Mouse (Mus musculus) bone marrow, adult 2 months (tissue): ENCODE results near the gene Treml2. TPM values are rescaled to one million over a fixed set of nuclear protein-coding genes. Genes with fewer than 3 reads are reported as not detected.
"Not testable (repeated sequence)": the region's sequence is repeated elsewhere in the genome, so short reads cannot be mapped to it uniquely, and the experiment has no call there.

Source experiments
- H3K27ac ChIP-seq: fragments of 200-500 bp; 2 replicates; pipeline ENCODE4 v1.5.1; 2012; ENCODE audit warnings: low read depth, mild to moderate bottlenecking, control low read depth, inconsistent platforms, low read length; ENCODE audit not compliant: control insufficient read depth, poor library complexity, insufficient read depth
- H3K4me1 ChIP-seq: fragments of 200-500 bp; 2 replicates; pipeline ENCODE4 v1.6.1; 2011; ENCODE audit warnings: low read length; ENCODE audit not compliant: control insufficient read depth, insufficient read depth
- H3K4me3 ChIP-seq: fragments of 200-500 bp; replicated peaks from 2 replicates; pipeline ENCODE3; 2011; ENCODE audit warnings: mild to moderate bottlenecking, low read depth, low read length, control low read depth; ENCODE audit not compliant: control insufficient read depth
- CTCF ChIP-seq: fragments of 200-500 bp; IDR thresholded peaks from 2 replicates; pipeline ENCODE4 v1.5.1; 2011; ENCODE audit warnings: low read length, control low read depth; ENCODE audit not compliant: control insufficient read depth, insufficient read depth
- POLR2A ChIP-seq: fragments of 200-500 bp; IDR thresholded peaks from 2 replicates; pipeline ENCODE4 v1.6.1; 2011; ENCODE audit warnings: low read depth, mild to moderate bottlenecking, control low read depth, low read length, borderline replicate concordance; ENCODE audit not compliant: control insufficient read depth
- WGBS: fragments of 180-500 bp; shearing (Covaris S2); methylation state at CpG from one replicate; pipeline ENCODE4 v1.1.7; 2018; 5-methylcytosine and 5-hydroxymethylcytosine counted together
- polyA plus RNA-seq: library from polyadenylated mRNA; stranded (reverse); fragments of >200 nt; gene quantifications from 2 replicates; pipeline ENCODE4 v1.2.4, GENCODE M21; 2011; ENCODE audit warnings: low replicate concordance; ENCODE audit not compliant: missing spikeins, insufficient read depth, insufficient read length

Gene Treml2
- polyA plus RNA-seq, 1 experiment = 152 TPM

DNA sequence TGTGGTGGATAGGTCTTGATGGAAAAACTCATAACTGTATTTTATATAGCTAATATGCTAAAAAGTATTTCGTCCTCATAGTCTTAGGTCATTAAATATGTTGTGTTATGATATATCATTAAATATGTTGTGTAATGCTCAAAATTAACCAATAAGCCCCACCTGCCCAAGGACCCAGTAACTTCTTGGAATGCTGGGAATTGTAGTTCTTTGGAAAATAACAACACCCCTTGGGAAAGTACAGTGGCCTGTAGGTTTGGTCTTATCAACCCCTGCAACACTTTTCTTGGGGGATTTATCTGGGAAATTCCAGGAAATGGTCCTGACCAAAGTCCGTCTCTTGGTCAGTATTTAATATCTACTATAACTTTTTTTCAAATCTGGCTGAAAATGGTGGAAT, 43.8 kb downstream of the Treml2 start:
- Histone ChIP-seq H3K4me1 (peaks cover 1% of the 10 kb centered on the region; the same call in 1 of the 2 replicates), H3K4me3 (no peak overlapping the region), H3K27ac (no peak overlapping the region)
- WGBS = 72% methylated on average over 2 of the region's 2 CpGs
- TF ChIP-seq CTCF (no peak), POLR2A (no peak)

DNA sequence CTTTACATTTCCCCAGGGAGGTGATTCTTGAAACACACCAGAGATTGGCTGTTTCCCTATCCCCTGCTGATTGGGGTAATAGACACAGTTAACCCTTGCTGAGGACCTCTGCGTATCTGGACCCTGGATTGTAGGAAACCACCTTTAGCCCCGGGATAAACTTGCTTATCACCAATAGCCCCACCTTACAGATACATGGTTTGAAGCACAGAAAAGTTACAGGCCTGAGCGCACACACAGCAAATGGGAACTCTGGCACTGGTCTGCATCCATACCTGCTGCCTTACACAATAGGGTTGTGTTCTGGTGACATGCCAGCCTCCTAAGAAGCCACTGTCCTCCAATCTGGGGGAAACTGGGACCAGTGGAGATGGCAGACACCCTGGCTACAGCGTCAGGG, 46.5 kb downstream of the Treml2 start:
- Histone ChIP-seq H3K4me3 (no peak overlapping the region), H3K4me1 (peaks cover 1% of the 10 kb centered on the region; the same call in 1 of the 2 replicates), H3K27ac (no peak overlapping the region)
- WGBS = 68% methylated on average over 4 of the region's 4 CpGs
- TF ChIP-seq POLR2A (no peak), CTCF (no peak)

DNA sequence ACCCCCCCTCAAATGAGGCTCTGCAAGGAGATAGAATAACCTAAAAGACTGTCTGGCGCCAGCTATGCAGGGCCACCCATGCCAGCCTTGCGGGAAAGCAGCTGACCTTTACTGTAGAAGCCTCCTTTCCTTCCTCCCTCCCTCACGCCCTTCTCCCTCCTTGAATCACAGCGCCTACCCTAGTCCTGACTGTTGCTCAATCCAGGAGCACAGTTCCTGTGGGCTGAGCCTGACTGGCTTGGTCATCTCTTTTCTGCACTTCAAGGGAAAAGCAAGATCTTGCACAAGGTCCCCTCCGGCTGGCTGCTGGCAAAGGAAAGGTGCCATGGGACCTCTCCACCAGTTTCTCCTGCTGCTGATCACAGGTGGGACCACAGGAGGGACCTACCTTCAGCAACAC, 46.9 kb downstream of the Treml2 start, which contains the start of gene Trem2:
Gene Trem2, plus strand, starts transcription at position 171 of the 400 bp plus-strand sequence.
- peaks cover 1% of the 10 kb centered on the region; the same call in 1 of the 2 replicates for H3K4me1 ChIP-seq
- 46% methylated on average over 5 of the region's 5 CpGs for WGBS
- H3K27ac ChIP-seq = no peak within 1 kb of the TSS
- TF ChIP-seq CTCF (no peak), POLR2A (no peak)
- H3K4me3 ChIP-seq = no peak within 1 kb of the TSS

DNA sequence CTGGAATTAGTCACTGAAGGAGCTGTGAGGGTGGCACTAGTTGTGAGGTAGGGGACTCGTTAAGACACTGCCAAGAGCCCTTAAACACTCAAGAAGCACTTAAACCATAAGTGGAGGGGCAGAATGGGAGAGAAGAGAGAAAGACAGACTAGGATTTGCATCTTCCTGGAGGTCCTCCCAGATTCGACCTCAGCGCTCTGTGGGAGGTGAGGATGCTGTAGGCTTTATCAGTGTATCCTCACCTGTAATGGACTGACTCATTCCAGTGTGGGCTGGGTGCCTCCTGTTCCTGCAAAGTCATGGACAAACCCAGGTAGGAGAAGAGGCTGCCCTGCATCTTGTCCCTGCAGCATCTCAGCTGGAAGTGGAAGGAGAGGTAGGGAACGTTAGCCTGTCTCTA, 47.5 kb downstream of the Treml2 start:
- 60% methylated on average over 4 of the region's 4 CpGs for WGBS

DNA sequence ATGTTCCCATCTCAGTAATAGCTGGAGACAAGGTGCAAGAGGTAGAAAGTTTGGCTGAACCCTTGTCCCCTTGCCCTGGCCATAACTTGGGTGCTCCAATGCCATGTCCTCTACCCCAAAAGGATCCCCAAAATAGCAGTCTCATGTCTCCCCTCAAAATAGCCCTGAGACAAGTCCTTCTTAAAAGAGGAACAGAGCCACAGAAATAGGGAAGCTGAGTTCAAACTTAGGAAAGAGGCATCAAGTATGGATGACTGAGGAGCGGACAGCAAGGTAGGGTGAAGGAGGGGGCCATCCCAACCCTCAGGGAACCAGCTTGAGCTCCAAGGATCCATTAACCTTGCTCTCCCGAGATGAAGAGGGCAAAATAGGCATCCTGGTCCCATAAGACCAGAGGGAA, 48.0 kb downstream of the Treml2 start:
- WGBS = 33% methylated on average over 2 of the region's 2 CpGs
- TF ChIP-seq CTCF (no peak), POLR2A (no peak)
- H3K4me1 ChIP-seq = peaks cover 1% of the 10 kb centered on the region; the same call in 1 of the 2 replicates
- H3K4me3 ChIP-seq = no peak overlapping the region
- H3K27ac ChIP-seq = no peak overlapping the region

More for the DNA sequence above, 47.5 kb downstream of the Treml2 start:
- H3K4me3 ChIP-seq = no peak overlapping the region
- TF ChIP-seq POLR2A (no peak), CTCF (no peak)
- peaks cover 1% of the 10 kb centered on the region; the same call in 1 of the 2 replicates for H3K4me1 ChIP-seq
- no peak overlapping the region for H3K27ac ChIP-seq

DNA sequence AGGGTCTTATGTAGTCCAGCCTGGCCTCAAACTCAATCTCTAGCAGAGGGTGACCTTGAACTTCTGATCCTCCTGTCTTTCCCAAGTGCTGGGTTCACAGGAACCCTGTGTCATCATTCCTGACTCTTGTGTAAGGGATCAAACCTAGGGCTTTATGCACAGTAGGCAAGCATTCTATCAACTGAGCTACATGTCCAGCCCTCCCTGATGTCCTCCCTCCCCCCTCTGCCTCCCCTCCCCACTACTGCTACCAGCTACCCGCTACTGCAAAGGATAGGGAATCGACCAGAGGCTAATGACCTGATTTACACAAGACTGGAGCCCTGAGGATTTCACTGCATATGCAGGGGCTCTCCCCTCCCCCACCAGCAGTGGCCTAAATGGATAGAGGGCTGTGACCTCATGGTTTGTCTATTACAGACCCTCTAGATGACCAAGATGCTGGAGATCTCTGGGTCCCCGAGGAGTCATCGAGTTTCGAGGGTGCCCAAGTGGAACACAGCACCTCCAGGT, 51.4 kb downstream of the Treml2 start:
- peaks cover 1% of the 10 kb centered on the region; the same call in 1 of the 2 replicates for H3K4me1 ChIP-seq
- no peak for TF ChIP-seq POLR2A
- TF ChIP-seq CTCF = no peak
- no peak overlapping the region for H3K27ac ChIP-seq
- H3K4me3 ChIP-seq = no peak overlapping the region
- 89% methylated on average over 5 of the region's 5 CpGs for WGBS

DNA sequence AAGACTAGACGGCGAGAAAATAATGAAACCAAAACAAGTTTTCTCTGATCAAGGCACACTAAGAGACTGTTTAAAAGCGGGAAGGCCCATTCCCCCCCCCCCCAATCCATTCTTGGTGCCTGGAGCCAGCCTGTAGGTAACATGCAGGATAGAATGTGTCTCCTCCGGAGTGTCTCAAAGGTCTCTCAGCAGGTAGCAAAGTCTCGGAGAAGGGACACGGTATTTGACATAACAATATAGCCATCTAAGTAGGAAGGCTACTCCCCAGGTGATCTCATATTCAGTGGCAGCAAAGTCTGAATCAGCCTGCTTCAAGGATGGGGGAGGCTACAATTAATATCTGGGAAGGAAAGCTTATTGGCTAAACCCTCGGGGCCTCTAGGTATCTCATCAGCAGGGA, 53.7 kb downstream of the Treml2 start:
- not testable (repeated sequence) for H3K27ac ChIP-seq, H3K4me1 ChIP-seq, H3K4me3 ChIP-seq
- 85% methylated on average over 7 of the region's 7 CpGs for WGBS

DNA sequence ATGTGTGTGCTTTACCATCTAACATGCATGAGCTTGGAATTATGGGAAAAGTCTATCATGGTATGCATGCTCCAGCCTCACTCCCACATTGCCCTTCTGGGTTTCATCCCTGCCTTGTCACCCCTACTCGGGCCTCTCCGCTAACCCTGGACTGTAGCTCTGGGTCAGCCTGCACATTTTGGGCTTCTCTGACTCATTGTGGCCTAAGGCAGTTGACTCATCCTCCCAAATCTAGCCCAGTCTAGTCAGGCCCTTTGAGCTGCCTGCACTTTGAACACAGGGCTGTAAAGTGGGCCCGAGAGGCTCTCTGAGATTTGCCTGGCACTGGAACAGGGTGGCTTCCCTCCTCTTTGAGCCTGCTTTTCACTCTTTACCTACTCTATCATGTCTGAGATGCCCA, 56.5 kb downstream of the Treml2 start:
- TF ChIP-seq CTCF (no peak), POLR2A (no peak)
- no peaks in the 10 kb centered on the region for H3K4me1 ChIP-seq
- 86% methylated on average over 3 of the region's 3 CpGs for WGBS
- H3K27ac ChIP-seq = no peak overlapping the region
- no peak overlapping the region for H3K4me3 ChIP-seq

DNA sequence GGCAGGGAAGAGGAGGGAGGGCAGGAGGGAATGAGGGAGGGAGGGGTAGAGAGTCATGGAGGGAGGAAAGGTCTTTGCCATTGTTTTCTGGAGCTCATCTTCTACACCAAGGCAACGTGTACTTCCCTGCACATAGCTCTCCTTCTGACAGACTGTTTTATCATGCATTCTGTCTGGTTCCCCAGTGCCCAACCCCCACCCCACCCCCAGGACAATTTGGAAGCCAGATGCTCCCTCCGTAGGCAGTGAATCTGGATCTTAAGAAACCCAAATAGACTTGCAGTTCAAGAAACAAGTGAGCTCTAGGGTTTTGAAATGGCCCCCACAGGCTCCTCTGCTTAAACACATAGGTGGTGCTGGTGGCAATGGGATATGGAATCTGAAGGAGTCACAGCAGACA, 58.6 kb downstream of the Treml2 start:
- H3K4me1 ChIP-seq = no peaks in the 10 kb centered on the region
- TF ChIP-seq POLR2A = no peak
- no peak for TF ChIP-seq CTCF
- no peak overlapping the region for H3K27ac ChIP-seq
- no peak overlapping the region for H3K4me3 ChIP-seq
- 72% methylated on average over 2 of the region's 2 CpGs for WGBS
